Mouse (Mus musculus): ENCODE results near the gene Insl5. TPM values are rescaled to one million over a fixed set of nuclear protein-coding genes. Genes with fewer than 3 reads are reported as not detected.

The Insl5 gene
- polyA plus RNA-seq, 1 experiment from 2014 or later: 0.23 TPM

DNA sequence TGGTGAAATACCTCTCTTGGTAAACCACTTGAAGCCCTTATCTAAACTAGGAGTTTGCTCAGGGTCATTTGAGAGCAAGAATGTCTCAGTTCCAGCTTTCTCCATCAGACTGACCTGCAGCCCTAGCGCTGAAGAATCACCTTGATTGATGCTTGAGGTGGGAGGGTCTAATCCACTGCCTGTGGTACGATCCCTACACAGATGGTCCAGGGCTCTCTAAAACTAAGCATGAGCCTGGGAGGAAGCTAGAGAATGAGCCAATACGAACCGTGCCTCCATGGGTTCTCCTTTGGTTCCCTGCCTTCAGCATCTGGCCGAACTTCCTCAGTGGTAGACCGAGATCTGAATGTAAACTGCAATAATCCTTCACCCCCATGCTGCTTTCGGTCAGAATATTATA lies 1.1 kb upstream of the Insl5 start:
- Histone ChIP-seq H3K9ac (no peak overlapping the region), H3K4me3 (no peak overlapping the region), H3K4me2 (0 out of 2 replicates have a peak overlapping the region, but pooled peaks have one; percentile 0), H3K27ac (replicated peaks) (no peak overlapping the region), H3K36me3 (no peaks in the 10 kb centered on the region), H3K4me1 (peaks cover 9% of the 10 kb centered on the region), H3K27me3 (replicated peaks) (no peaks in the 10 kb centered on the region), H3K9me3 (no peaks in the 10 kb centered on the region)
- no peak for ATAC-seq (ENCODE audit: extremely low read depth, insufficient number of reproducible peaks, low FRiP score, low TSS enrichment)
- WGBS: 68% methylated on average over 7 of the region's 7 CpGs

DNA sequence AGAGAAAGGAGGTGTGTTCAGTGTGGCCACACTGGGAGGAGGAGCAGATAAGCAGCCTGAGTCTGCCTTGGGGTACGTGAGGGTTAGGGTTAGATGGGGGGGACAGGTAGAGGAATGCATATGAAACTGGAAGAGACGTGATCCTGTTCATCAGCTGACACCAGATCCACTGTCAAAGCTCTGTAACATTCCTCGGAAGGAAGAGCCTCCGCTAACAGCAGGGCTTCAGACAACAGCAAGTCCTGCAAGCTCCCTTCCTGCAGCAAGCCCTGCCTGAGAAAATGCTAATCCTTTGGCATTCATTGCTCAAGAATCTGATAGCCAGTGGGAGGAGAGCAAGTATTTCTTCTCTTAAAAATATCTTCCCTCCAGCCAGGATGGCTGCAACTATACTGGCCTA lies 13.2 kb downstream of the Insl5 start:
- Histone ChIP-seq H3K4me1 (peaks cover 10% of the 10 kb centered on the region), H3K9ac (no peak overlapping the region), H3K4me3 (no peak overlapping the region), H3K4me2 (peak overlapping the region; percentile 38; the same call in 1 of the 2 replicates), H3K27me3 (replicated peaks) (no peaks in the 10 kb centered on the region), H3K36me3 (no peaks in the 10 kb centered on the region), H3K27ac (replicated peaks) (no peak overlapping the region), H3K9me3 (no peaks in the 10 kb centered on the region)
- no peak for ATAC-seq (ENCODE audit: extremely low read depth, insufficient number of reproducible peaks, low FRiP score, low TSS enrichment)
- 9% methylated on average over 4 of the region's 4 CpGs for WGBS

DNA sequence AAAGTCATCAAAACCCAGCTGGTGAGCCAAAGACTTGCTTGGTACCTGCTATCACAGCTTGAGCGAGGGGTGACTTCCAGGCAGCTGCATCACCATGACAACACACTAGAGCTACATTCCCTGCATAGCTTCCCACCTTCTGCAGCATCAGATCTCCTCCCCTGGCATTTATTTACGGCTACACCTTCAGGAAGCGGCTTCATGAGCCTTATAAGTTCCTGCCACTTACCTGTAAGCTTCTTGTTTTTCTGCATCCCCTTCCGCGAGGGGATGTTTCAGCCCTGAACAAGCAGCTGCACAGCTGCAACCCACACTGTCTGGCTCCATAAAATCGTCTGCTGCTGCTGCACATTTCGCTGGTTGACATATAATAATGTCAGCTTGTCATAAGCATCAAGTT lies 14.8 kb downstream of the Insl5 start:
- no peak for ATAC-seq (ENCODE audit: extremely low read depth, insufficient number of reproducible peaks, low FRiP score, low TSS enrichment)

DNA sequence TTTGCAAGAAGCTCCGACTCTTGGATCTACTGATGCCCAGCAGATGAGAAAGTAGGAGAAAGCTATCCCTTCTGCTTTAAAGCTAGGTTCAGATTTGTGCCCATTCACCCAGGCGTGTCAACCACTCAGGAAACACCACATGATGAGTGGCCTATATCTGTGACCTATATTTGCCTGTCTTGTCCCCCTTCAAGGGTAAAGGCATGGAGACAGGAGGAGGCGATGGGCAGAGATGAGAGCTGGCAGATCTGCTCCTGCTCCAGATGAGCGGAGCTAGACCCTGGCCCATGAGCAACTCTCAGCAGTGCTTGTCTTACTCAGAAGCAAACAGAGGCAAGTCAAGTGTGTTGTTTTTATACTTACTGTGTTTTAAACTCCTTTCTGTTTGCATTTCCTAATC lies 15.9 kb downstream of the Insl5 start:
- Histone ChIP-seq H3K27me3 (replicated peaks) (no peaks in the 10 kb centered on the region), H3K9ac (no peak overlapping the region), H3K4me2 (no peak overlapping the region), H3K4me3 (no peak overlapping the region), H3K4me1 (peaks cover 21% of the 10 kb centered on the region), H3K27ac (replicated peaks) (no peak overlapping the region), H3K36me3 (no peaks in the 10 kb centered on the region), H3K9me3 (no peaks in the 10 kb centered on the region)
- 82% methylated on average over 4 of the region's 4 CpGs for WGBS
- no peak for ATAC-seq (ENCODE audit: extremely low read depth, insufficient number of reproducible peaks, low FRiP score, low TSS enrichment)

More for the DNA sequence above, 14.8 kb downstream of the Insl5 start:
- H3K4me3 ChIP-seq: no peak overlapping the region
- H3K27ac ChIP-seq (replicated peaks): no peak overlapping the region
- H3K36me3 ChIP-seq: no peaks in the 10 kb centered on the region
- no peaks in the 10 kb centered on the region for H3K27me3 ChIP-seq (replicated peaks)
- H3K9ac ChIP-seq: no peak overlapping the region
- no peak overlapping the region for H3K4me2 ChIP-seq
- 35% methylated on average over 7 of the region's 7 CpGs for WGBS
- H3K4me1 ChIP-seq: peaks cover 16% of the 10 kb centered on the region
- no peaks in the 10 kb centered on the region for H3K9me3 ChIP-seq

- H3K27ac ChIP-seq (replicated peaks): no peak overlapping the region
Measured at GRCm38 (mm10) chr4:103006943-103007418, 19.7 kb downstream of the Insl5 start.

GRCm38 (mm10) chr4:103006266-103006665 lies 20.4 kb downstream of the Insl5 start:
- ATAC-seq (ENCODE audit: extremely low read depth, insufficient number of reproducible peaks, low FRiP score, low TSS enrichment): no peak
- 61% methylated on average over 5 of the region's 5 CpGs for WGBS

More at GRCm38 (mm10) chr4:103006943-103007418, 19.7 kb downstream of the Insl5 start:
- Histone ChIP-seq H3K4me3 (no peak overlapping the region), H3K9ac (no peak overlapping the region), H3K27me3 (replicated peaks) (no peaks in the 10 kb centered on the region), H3K9me3 (no peaks in the 10 kb centered on the region), H3K4me1 (peaks cover 14% of the 10 kb centered on the region), H3K4me2 (no peak overlapping the region), H3K36me3 (no peaks in the 10 kb centered on the region)
- ATAC-seq (ENCODE audit: extremely low read depth, insufficient number of reproducible peaks, low FRiP score, low TSS enrichment): no peak
- 21% methylated on average over 4 of the region's 4 CpGs for WGBS

DNA sequence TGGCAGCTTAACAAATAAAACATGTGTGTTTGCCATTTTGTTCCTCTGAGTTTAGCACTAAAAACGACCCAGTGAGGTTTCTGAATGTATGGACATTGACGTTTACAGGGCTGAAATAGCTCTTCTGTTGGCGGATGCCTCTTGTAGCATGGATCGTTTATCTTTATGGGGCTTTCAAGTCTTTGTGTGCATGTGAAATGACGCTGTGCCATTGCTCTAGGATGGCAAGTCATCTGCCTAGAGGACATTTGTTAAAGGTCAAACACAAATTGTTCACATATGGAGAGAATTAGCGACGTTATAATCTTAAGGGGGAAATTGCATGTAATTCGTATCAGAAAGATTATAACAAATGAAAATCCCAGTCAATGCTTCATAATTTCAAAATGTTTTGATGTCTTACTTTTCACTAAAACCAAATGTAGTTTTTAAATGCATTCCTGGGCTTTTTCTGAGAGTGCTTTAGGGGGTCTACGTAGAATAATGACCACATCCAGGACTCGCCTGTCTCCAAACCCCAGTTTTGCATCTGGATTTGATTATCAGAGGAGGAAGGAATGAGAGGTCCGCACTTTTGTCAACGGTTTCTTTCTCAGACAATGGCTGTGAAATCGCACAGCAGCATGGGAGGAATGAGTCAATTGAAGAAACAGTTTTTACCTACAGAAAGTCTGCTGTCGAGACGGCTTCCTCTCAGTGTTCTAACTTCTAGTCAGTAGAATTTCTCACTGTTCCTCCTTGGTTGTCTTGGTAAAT lies 21.3 kb downstream of the Insl5 start:
- peaks cover 10% of the 10 kb centered on the region for H3K4me1 ChIP-seq
- H3K4me2 ChIP-seq: no peak overlapping the region
- no peaks in the 10 kb centered on the region for H3K36me3 ChIP-seq
- 63% methylated on average over 15 of the region's 15 CpGs for WGBS
- H3K27me3 ChIP-seq (replicated peaks): no peaks in the 10 kb centered on the region
- no peaks in the 10 kb centered on the region for H3K9me3 ChIP-seq
- ATAC-seq (ENCODE audit: extremely low read depth, insufficient number of reproducible peaks, low FRiP score, low TSS enrichment): no peak
- no peak overlapping the region for H3K9ac ChIP-seq
- no peak overlapping the region for H3K27ac ChIP-seq (replicated peaks)
- H3K4me3 ChIP-seq: no peak overlapping the region

More at GRCm38 (mm10) chr4:103006266-103006665, 20.4 kb downstream of the Insl5 start:
- no peak overlapping the region for H3K4me2 ChIP-seq
- no peaks in the 10 kb centered on the region for H3K9me3 ChIP-seq
- no peaks in the 10 kb centered on the region for H3K36me3 ChIP-seq
- no peak overlapping the region for H3K4me3 ChIP-seq
- H3K4me1 ChIP-seq: peaks cover 10% of the 10 kb centered on the region
- H3K27ac ChIP-seq (replicated peaks): no peak overlapping the region
- no peaks in the 10 kb centered on the region for H3K27me3 ChIP-seq (replicated peaks)
- H3K9ac ChIP-seq: no peak overlapping the region

DNA sequence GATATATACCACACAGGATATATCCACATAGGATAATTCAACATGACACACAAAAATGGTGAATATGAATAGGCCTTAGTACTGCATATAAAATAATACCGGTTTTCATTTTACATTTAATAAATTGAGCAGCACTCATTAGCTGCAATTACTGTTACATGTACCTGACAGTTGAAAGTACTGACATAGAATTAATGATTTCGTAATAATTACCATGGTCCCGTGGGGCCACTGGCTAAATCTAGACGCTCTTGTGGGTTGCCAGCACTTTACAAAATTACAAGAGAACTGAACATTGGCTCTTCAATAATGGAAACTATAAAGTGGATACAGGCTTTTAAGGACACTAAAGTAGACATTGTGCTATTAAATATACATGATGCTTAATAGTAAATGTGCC lies 22.0 kb downstream of the Insl5 start:
- Histone ChIP-seq H3K27me3 (replicated peaks) (no peaks in the 10 kb centered on the region), H3K9ac (no peak overlapping the region), H3K4me2 (no peak overlapping the region), H3K4me1 (peaks cover 10% of the 10 kb centered on the region), H3K9me3 (no peaks in the 10 kb centered on the region), H3K4me3 (no peak overlapping the region), H3K36me3 (no peaks in the 10 kb centered on the region), H3K27ac (replicated peaks) (no peak overlapping the region)
- ATAC-seq (ENCODE audit: extremely low read depth, insufficient number of reproducible peaks, low FRiP score, low TSS enrichment): no peak
- WGBS: 81% methylated on average over 4 of the region's 4 CpGs

GRCm38 (mm10) chr4:102991685-102992084 lies 35.0 kb downstream of the Insl5 start:
- H3K9ac ChIP-seq: no peak overlapping the region
- H3K4me2 ChIP-seq: no peak overlapping the region
- no peak overlapping the region for H3K4me3 ChIP-seq
- no peak for ATAC-seq (ENCODE audit: extremely low read depth, insufficient number of reproducible peaks, low FRiP score, low TSS enrichment)
- no peak overlapping the region for H3K27ac ChIP-seq (replicated peaks)
- H3K27me3 ChIP-seq (replicated peaks): no peaks in the 10 kb centered on the region
- H3K36me3 ChIP-seq: no peaks in the 10 kb centered on the region
- H3K9me3 ChIP-seq: no peaks in the 10 kb centered on the region
- 74% methylated on average over 3 of the region's 3 CpGs for WGBS
- H3K4me1 ChIP-seq: no peaks in the 10 kb centered on the region

GRCm38 (mm10) chr4:102990595-102991340 lies 35.9 kb downstream of the Insl5 start:
- 77% methylated on average over 11 of the region's 11 CpGs for WGBS
- Histone ChIP-seq H3K4me1 (no peaks in the 10 kb centered on the region), H3K27ac (replicated peaks) (no peak overlapping the region), H3K36me3 (no peaks in the 10 kb centered on the region), H3K9ac (no peak overlapping the region), H3K4me2 (no peak overlapping the region), H3K27me3 (replicated peaks) (no peaks in the 10 kb centered on the region), H3K4me3 (no peak overlapping the region), H3K9me3 (no peaks in the 10 kb centered on the region)
- no peak for ATAC-seq (ENCODE audit: extremely low read depth, insufficient number of reproducible peaks, low FRiP score, low TSS enrichment)

- no peak overlapping the region for H3K4me3 ChIP-seq
- H3K27ac ChIP-seq (replicated peaks): no peak overlapping the region
- H3K9me3 ChIP-seq: no peaks in the 10 kb centered on the region
- H3K27me3 ChIP-seq (replicated peaks): no peaks in the 10 kb centered on the region
- ATAC-seq (ENCODE audit: extremely low read depth, insufficient number of reproducible peaks, low FRiP score, low TSS enrichment): no peak
- H3K36me3 ChIP-seq: no peaks in the 10 kb centered on the region
- no peak overlapping the region for H3K9ac ChIP-seq
- H3K4me1 ChIP-seq: no peaks in the 10 kb centered on the region
- 64% methylated on average over 4 of the region's 4 CpGs for WGBS
- no peak overlapping the region for H3K4me2 ChIP-seq
Measured at GRCm38 (mm10) chr4:102990016-102990415, 36.6 kb downstream of the Insl5 start.

Data from heart, embryonic 13.5 days (tissue).